Mouse (Mus musculus): Measurements from ENCODE around the gene Lrrc59. TPM values are rescaled to one million over a fixed set of nuclear protein-coding genes. Genes with fewer than 3 reads are reported as not detected.

Gene Lrrc59
- total RNA-seq, 2 experiments from 2014 or later, result 35.8 to 37.5 TPM

DNA sequence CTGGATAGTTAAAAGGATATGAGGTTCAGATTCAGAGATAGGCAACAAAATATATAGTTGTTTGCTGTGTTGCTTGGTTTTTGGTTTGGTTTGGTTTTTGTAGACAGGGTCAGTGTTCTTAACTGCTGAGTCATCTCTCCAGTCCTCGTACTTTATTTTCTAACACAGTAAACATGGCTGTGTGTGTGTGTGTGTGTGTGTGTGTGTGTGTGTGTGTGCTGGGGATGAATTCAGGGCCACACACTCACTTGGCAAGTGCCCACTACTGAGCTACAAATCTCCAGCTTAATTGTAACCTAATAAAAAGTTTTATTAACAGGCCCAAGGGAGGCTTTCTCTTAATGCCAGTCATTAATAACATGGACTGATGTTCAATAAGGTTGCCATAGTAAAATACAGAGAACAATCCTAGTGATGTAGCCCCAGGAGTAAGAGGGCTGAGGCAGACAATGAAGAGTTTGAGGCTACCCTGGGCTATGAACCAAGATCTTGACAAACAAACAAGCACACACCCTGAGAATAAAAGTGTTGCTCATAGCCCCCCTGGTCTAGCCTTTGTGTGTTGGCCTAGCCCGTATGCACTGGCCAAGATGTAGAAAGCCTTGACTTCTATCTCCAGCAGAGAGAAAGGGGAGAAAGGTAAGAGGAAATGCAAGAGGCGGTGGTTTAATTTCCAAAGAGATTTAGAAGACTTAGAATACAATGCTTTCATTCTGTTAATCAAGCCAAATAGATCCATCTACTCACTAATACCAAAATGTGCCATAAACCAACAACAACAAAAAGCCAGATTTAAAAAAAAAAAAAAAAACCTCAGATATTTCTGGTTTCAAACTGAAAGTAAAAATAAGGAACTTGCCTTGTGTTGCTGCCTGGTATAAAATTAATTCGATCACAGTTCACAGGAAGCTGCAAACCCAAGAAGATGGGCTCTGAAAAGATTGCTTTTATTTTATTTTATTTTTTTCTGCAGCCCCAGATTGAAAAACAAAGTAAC lies 18.5 kb upstream of the Lrrc59 start:
- intact Hi-C loops (cut with DNase I), result no loop called here
- Histone ChIP-seq H3K4me3 (no peak overlapping the region), H3K27ac (peak overlapping the region; percentile 43; the same call in 1 of the 2 replicates)
- TF ChIP-seq CTCF (IDR thresholded peaks at IDR 0.05), result no peak
- no peak for DNase-seq

DNA sequence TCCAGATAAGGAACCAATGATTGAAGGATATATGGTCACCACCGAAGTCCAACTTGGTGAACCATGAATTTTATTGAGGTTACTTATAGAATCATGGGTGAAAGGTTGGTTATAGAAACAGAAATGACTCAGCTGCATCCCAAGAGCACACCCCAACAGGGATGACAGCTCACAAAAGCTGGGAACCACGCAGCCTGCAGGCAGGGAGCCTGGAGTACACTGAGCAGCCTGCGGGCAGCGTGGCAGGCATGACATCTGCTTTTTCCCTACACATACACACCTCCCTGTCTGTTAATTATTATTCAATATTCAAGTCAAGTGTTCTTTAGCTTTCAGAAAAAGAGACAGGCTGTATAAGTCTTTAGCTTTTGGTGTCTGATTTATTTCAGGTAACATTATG lies 15.0 kb upstream of the Lrrc59 start:
- no peak for DNase-seq
- no peak overlapping the region for H3K4me3 ChIP-seq
- no peak for TF ChIP-seq CTCF (IDR thresholded peaks at IDR 0.05)
- intact Hi-C loops (cut with DNase I), result no loop called here
- no peak overlapping the region for H3K27ac ChIP-seq

DNA sequence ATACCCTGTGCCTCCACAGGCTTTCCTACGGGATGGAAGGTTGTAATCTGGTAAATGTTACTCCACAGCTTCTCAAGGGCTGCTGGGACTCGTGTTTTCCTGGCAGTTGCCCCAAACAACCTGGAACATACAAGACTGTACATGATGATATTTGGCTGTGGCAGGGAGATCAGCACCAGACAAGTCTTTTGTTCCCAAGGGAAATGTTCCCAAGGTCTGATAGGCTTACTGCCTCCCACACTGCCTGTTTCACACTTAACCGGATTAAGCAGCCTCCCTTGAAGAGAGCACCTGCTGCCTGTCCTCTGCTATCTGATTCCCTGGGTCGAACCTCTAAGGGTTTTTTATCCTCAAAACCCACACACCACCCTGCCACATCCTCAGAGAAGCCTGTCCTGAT lies 14.1 kb upstream of the Lrrc59 start:
- TF ChIP-seq CTCF (IDR thresholded peaks at IDR 0.05), result no peak
- Histone ChIP-seq H3K27ac (no peak overlapping the region), H3K4me3 (no peak overlapping the region)
- no peak for DNase-seq
- intact Hi-C loops (cut with DNase I), result no loop called here

DNA sequence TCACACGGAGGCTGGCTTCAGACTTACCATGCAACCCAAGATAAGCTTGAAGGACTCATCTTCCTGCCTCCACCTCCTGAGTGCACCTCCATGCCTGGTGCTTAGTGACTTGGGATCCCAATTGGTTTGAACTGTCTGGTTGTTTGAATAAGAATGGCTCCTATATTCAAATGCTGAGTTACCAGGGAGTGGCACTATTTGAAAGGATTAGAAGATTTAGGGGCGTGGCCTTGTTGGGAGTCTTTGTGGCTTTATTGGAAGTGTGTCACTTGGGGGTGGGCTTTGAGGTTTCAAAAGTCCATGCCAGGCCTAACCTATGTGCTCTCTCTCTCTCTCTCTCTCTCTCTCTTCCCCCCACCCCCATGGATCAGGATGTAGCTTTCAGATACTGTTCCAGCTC lies 11.9 kb upstream of the Lrrc59 start:
- no peak for DNase-seq
- no peak for TF ChIP-seq CTCF (IDR thresholded peaks at IDR 0.05)
- no peak overlapping the region for H3K27ac ChIP-seq
- no peak overlapping the region for H3K4me3 ChIP-seq
- intact Hi-C loops (cut with DNase I), result no loop called here

DNA sequence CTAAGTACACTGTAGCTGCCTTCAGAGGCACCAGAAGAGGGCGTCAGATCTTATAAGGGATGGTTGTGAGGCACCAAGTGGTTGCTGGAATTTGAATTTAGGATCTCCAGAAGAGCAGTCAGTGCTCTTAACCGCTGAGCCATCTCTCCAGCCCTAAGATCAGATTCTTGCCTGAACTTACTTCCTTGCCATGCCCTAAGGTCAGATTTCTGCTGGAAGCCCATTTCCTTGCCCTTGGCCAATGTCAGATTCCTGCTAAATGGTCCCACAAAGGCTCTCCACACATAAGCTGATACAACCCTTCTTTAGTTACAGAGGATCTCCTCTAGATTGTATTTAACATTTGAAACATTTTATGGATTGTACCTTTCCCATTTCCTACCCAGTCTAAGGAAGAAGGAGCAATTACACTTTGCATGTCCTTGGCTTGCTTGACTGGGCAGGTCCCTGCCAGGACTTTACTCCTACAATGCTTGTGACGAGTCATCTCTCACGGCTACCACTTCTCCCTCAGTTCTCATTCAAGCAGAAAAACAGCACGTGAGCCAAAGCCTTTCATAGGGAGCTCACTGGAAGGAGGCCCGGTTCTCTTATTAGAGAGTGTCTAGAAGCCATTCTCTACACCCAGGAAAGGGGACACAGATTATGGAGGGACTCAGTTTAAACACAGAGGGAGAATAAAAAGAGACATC lies 8.7 kb upstream of the Lrrc59 start:
- Histone ChIP-seq H3K27ac (no peak overlapping the region), H3K4me3 (no peak overlapping the region)
- intact Hi-C loops (cut with DNase I), result no loop called here
- DNase-seq, result no peak
- TF ChIP-seq CTCF (IDR thresholded peaks at IDR 0.05), result no peak

DNA sequence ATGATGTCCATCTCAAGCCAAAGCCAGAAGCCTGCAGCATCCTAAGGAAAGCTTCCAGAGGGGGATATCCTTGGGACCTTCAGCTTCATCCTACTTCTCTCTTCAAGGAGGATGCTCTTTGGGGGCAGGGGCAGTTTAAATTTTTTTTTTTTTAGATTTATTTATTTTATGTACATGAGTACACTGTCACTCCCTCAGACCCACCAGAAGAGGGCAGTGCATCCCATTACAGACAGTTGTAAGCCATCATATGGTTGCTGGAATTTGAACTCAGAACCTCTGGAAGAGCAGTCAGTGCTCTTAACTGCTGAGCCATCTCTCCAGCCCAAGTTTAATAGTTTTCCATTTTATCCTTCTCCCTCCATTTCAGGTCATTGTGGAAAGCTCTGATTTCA lies 8.1 kb upstream of the Lrrc59 start:
- TF ChIP-seq CTCF (IDR thresholded peaks at IDR 0.05), result peak; percentile 35; the same call in 1 of the 2 replicates
- intact Hi-C loops (cut with DNase I), result no loop called here
- H3K27ac ChIP-seq, result no peak overlapping the region
- H3K4me3 ChIP-seq, result no peak overlapping the region
- no peak for DNase-seq

DNA sequence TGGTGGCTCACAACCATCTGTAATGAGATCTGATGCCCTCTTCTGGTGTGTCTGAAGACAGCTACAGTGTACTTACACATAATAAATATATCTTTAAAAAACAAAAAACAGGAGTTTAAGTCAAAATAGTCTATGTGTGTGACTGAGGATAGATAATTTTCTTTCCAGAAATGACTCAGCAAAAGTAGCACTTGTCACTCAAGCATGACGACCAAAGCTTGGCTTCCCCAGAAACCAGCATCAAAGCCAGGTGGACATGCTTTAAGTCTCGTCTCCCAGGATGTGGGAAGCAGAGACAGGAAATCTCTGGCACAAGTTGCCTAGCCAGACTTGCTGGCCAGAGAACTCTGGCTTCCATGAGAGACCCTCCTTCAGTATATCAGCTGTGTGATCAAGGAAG lies 7.4 kb upstream of the Lrrc59 start:
- intact Hi-C loops (cut with DNase I), result no loop called here
- no peak for TF ChIP-seq CTCF (IDR thresholded peaks at IDR 0.05)
- no peak overlapping the region for H3K4me3 ChIP-seq
- no peak for DNase-seq
- H3K27ac ChIP-seq, result no peak overlapping the region

DNA sequence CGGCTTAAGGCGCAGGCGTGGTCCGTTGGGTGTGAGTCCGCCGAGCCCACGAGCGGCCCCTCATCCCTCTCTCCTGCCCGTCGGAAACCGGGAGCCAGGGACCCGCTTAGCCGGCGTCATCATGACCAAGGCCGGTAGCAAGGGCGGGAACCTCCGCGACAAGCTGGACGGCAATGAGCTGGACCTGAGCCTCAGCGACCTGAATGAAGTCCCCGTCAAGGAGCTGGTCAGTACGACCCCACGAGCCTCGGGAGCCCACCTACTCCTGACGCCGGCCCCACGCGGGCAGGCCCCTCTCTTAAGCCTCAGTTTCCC lies 274 bp downstream of the Lrrc59 start:
- intact Hi-C loops (cut with DNase I), result loop anchor here (10.0 kb wide), 1 partner anchor 85 kb away; no protein-coding TSS in a partner anchor
- no peak for TF ChIP-seq CTCF (IDR thresholded peaks at IDR 0.05)
- no peak for DNase-seq
- Histone ChIP-seq H3K4me3 (peak overlapping the region; percentile 100), H3K27ac (peak overlapping the region; percentile 93)

DNA sequence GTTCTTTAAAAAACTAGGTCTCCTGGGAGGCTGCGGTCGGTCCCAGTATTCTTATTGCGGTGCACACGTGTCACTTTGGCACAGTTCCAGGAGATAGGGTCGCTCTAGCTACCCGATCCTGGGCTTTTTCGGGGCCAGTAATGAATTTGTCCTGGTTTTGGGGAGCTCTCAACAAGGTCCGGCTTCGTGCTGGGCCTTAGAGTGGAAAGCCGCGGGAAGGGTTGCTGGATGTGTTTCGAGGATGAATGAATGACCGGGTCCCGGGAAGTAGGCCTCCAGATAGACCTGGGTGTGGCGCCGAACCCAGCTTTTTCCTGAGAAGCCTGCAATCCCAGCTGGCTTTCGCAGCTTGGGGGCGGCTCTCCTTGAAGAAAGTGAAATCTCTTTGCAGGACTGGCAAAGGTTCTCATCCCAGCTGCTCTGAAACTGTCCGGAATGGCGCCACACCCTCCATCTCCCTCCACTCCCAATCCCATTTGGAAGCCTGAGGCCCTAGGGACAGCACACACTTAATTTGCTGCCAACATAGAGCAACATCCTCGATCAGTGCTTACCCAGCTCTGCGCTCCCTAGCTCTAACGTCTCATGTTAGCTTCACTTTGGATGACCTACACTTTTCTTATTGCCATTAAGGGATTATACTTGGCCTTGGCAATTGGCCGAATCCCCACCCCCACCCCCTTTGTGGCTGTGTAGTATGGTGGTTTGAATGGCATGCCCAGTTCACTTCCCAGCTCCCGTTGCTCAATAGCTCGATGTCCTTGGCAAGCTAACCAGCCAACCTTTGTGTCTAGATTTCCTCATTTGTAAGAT lies 838 bp downstream of the Lrrc59 start:
- Histone ChIP-seq H3K27ac (peak overlapping the region; percentile 93), H3K4me3 (peak overlapping the region; percentile 100)
- TF ChIP-seq CTCF (IDR thresholded peaks at IDR 0.05), result no peak
- intact Hi-C loops (cut with DNase I), result loop anchor here (10.0 kb wide), 1 partner anchor 84 kb away; no protein-coding TSS in a partner anchor
- DNase-seq, result peak; percentile 60

DNA sequence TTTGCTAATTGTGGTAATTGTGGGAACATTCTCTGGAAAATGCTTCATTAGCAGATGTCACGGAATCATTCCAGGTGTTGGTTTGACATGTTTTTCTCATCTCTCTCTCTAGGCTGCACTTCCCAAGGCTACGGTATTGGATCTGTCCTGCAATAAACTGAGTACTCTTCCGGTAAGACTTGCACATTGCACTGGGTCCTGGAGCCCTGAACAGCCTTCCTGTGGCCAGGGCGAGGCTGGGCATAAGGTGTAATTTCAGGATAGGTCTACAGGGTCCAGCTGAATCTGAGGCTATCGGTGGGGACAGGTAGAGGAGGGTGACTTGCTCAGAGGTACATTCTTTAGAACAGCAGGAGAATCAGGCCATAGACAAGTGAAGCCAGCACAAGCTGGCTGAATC lies 2.4 kb downstream of the Lrrc59 start:
- Histone ChIP-seq H3K4me3 (no peak overlapping the region), H3K27ac (no peak overlapping the region)
- TF ChIP-seq CTCF (IDR thresholded peaks at IDR 0.05), result no peak
- DNase-seq, result no peak
- intact Hi-C loops (cut with DNase I), result loop anchor here (10.0 kb wide), 1 partner anchor 83 kb away; no protein-coding TSS in a partner anchor

DNA sequence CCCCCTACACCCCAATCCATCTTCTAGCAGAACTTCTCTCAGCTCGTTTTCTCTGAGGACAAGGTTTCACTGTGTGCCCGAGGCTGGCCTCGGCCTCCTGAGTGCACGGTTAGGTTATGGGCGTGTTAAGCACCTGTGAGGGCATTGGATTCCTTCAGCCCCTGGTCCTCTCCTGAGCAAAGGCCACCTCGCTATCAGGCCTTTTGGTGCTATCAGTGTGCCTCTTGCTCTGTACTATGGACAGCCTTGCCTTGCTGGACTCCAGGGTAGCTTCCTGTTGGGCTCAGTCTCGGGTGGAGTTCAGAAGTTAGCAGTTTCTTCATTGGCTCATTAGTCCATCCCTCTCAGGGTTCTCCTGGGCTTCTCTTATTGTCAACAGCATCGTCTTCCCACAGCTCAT lies 3.4 kb downstream of the Lrrc59 start:
- intact Hi-C loops (cut with DNase I), result loop anchor here (10.0 kb wide), 1 partner anchor 82 kb away; no protein-coding TSS in a partner anchor
- H3K27ac ChIP-seq, result no peak overlapping the region

DNA sequence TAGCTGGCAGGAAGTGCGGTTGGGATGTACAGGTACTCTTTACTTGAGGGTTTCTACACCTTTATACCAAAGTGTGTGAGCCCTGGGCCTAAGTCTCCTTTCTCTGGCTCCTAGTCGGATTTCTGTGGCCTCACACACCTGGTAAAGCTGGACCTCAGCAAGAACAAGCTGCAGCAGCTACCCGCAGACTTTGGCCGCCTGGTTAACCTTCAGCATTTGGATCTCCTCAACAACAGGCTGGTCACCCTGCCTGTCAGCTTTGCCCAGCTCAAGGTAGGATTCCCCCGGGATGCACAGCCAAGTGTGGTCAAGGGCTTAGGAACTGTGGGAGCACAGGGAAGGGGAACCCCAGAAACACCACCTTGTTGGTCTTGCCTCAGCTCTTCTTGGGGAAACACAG lies 4.9 kb downstream of the Lrrc59 start:
- intact Hi-C loops (cut with DNase I), result loop anchor here (10.0 kb wide), 1 partner anchor 80 kb away; no protein-coding TSS in a partner anchor

More for the DNA sequence above, 3.4 kb downstream of the Lrrc59 start:
- H3K4me3 ChIP-seq, result no peak overlapping the region
- DNase-seq, result no peak
- no peak for TF ChIP-seq CTCF (IDR thresholded peaks at IDR 0.05)

More for the DNA sequence above, 4.9 kb downstream of the Lrrc59 start:
- no peak overlapping the region for H3K27ac ChIP-seq
- no peak for DNase-seq
- TF ChIP-seq CTCF (IDR thresholded peaks at IDR 0.05), result no peak
- no peak overlapping the region for H3K4me3 ChIP-seq
